Mouse (Mus musculus) myocyte (in vitro differentiated cells): ENCODE measurements around the gene Sprr2a2.
"Not testable (repeated sequence)": the region's sequence is repeated elsewhere in the genome, so short reads cannot be mapped to it uniquely, and the experiment has no call there.

Source experiments
- CEBPB ChIP-seq: IDR thresholded peaks from 2 replicates; pipeline ENCODE4 v1.6.1; 2011; ENCODE audit warnings: mild to moderate bottlenecking, moderate library complexity; ENCODE audit not compliant: poor library complexity, insufficient read depth, severe bottlenecking
- E2F4 ChIP-seq: IDR thresholded peaks from one replicate; pipeline ENCODE4 v1.6.1; 2011; ENCODE audit warnings: mild to moderate bottlenecking, control low read depth, moderate library complexity; ENCODE audit not compliant: insufficient read depth
- MAX ChIP-seq: IDR thresholded peaks from one replicate; pipeline ENCODE4 v1.6.1; 2011; ENCODE audit warnings: low read depth, mild to moderate bottlenecking, control low read depth
- MYOD1 ChIP-seq, 3 experiments: IDR thresholded peaks; one replicate each; pipeline ENCODE4 v1.6.1; 2011; ENCODE audit warnings: control low read depth in 2 of 3, low read depth in 2 of 3, mild to moderate bottlenecking in 2 of 3, moderate library complexity in 1 of 3; ENCODE audit not compliant: insufficient read length in 2 of 3, control insufficient read depth in 1 of 3
- MYOG ChIP-seq, 3 experiments: IDR thresholded peaks; one replicate each; pipeline ENCODE4 v1.6.1; 2011; ENCODE audit warnings: control low read depth in 2 of 3, low read depth in 2 of 3, mild to moderate bottlenecking in 2 of 3; ENCODE audit not compliant: insufficient read length in 2 of 3, control insufficient read depth in 1 of 3, insufficient read depth in 1 of 3
- POLR2A ChIP-seq: IDR thresholded peaks from one replicate; pipeline ENCODE4 v1.6.1; 2011; ENCODE audit warnings: low read depth, mild to moderate bottlenecking, control low read depth, moderate library complexity; ENCODE audit not compliant: insufficient read length
- REST ChIP-seq: IDR thresholded peaks from one replicate; pipeline ENCODE4 v1.6.1; 2011; ENCODE audit warnings: mild to moderate bottlenecking, control low read depth, moderate library complexity; ENCODE audit not compliant: insufficient read depth, insufficient read length
- SRF ChIP-seq: IDR thresholded peaks from one replicate; pipeline ENCODE4 v1.6.1; 2011; ENCODE audit warnings: low read depth; ENCODE audit not compliant: control insufficient read depth, insufficient read length
- TCF12 ChIP-seq: IDR thresholded peaks from one replicate; pipeline ENCODE4 v1.6.1; 2011; ENCODE audit warnings: mild to moderate bottlenecking, control low read depth; ENCODE audit not compliant: poor library complexity, insufficient read depth, severe bottlenecking
- USF1 ChIP-seq: IDR thresholded peaks from one replicate; pipeline ENCODE4 v1.6.1; 2011; ENCODE audit warnings: low read depth, mild to moderate bottlenecking, control low read depth, moderate library complexity

DNA sequence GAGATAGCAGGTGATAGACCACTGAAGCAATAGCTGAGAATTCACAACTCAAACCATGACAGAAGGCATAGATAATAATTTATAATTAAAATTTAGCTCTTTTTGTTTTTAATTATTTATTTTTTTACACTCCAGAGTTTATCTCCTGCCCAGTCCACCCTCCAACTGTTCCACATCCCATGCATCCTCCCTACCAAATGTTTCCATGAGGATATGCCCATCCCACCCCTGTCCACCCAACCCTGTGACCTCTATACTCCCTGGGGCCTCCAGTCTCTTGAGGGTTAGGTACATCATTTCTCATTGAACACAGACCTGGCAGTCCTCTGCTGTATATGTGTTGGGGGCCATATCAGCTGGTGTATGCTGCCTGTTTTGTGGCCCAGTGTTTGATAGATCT, 8.0 kb downstream of the Sprr2a2 start:
- TF ChIP-seq USF1; POLR2A; E2F4; TCF12; MYOG (IDR thresholded peaks at IDR 0.05; ENCODE audit: control insufficient read depth in 1 of 3, insufficient read depth in 1 of 3, insufficient read length in 2 of 3, low read depth in 2 of 3); CEBPB; MAX; SRF; MYOD1 (IDR thresholded peaks at IDR 0.05; ENCODE audit: control insufficient read depth in 1 of 3, insufficient read length in 2 of 3, low read depth in 2 of 3); REST: not testable (repeated sequence)
